Mouse (Mus musculus): ENCODE results near the gene Dixdc1. TPM values are rescaled to one million over a fixed set of nuclear protein-coding genes. Genes with fewer than 3 reads are reported as not detected.
"Not testable (repeated sequence)": the region's sequence is repeated elsewhere in the genome, so short reads cannot be mapped to it uniquely, and the experiment has no call there.

The Dixdc1 gene
- polyA plus RNA-seq, 1 experiment from 2014 or later: 17.2 TPM

DNA sequence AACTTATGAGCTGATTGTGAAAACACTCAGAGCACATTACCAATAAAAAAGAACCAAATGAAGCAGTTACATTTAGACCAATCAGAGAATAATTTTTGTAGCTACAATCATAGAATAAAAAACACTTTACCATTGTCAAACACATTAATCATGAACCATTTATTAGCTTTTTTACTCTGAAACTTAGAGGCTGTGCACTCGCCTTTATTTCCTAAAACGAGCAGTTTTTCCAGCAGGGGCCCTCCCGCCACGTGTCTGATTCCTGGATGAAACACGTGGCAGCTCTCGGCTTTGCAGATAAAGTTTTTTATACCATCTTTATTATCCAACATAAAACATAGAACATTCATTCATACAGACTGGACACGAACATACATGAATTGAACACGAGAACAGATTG lies 108.4 kb downstream of the Dixdc1 start:
- H3K4me3 ChIP-seq (replicated peaks); H3K27me3 ChIP-seq; ATAC-seq (ENCODE audit: insufficient number of reproducible peaks, low FRiP score, low TSS enrichment, low read depth); H3K4me1 ChIP-seq; H3K4me2 ChIP-seq (replicated peaks); H3K9ac ChIP-seq; H3K27ac ChIP-seq (replicated peaks); H3K9me3 ChIP-seq (replicated peaks): not testable (repeated sequence)
- WGBS: 87% methylated on average over 6 of the region's 8 CpGs
- H3K36me3 ChIP-seq: peaks cover 28% of the 10 kb centered on the region

DNA sequence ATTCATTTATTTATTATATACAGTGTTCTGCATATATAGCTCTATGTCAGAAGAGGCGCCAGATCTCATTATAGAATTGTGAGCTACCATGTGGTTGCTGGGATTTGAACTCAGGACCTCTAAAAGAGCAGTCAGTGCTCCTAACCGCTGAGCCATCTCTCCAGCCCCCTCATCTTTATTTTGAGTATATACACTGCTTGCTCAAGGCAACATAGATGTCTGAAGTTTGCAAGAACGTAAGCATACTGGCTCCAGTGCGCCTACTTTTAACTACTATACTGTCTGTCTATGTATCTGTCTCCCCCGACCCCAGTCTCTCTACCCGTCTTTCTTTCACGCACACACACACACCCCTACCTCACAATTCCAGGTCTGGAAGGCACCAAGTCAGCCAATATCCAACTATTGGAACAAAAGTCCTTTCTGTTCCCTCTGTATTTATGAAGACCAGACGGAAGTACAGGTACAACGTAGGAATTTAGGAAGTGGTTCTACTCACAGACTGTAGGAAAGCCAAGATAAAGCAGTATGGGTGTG lies 121.5 kb downstream of the Dixdc1 start:
- ATAC-seq (ENCODE audit: insufficient number of reproducible peaks, low FRiP score, low TSS enrichment, low read depth): no peak
- WGBS: 59% methylated on average over 9 of the region's 9 CpGs
- Histone ChIP-seq H3K4me3 (replicated peaks) (peak overlapping the region; percentile 79), H3K36me3 (peaks cover 18% of the 10 kb centered on the region), H3K4me1 (peaks cover 11% of the 10 kb centered on the region), H3K27ac (replicated peaks) (no peak overlapping the region), H3K27me3 (no peaks in the 10 kb centered on the region), H3K9ac (no peak overlapping the region), H3K9me3 (replicated peaks) (no peaks in the 10 kb centered on the region), H3K4me2 (replicated peaks) (peak overlapping the region; percentile 59)

DNA sequence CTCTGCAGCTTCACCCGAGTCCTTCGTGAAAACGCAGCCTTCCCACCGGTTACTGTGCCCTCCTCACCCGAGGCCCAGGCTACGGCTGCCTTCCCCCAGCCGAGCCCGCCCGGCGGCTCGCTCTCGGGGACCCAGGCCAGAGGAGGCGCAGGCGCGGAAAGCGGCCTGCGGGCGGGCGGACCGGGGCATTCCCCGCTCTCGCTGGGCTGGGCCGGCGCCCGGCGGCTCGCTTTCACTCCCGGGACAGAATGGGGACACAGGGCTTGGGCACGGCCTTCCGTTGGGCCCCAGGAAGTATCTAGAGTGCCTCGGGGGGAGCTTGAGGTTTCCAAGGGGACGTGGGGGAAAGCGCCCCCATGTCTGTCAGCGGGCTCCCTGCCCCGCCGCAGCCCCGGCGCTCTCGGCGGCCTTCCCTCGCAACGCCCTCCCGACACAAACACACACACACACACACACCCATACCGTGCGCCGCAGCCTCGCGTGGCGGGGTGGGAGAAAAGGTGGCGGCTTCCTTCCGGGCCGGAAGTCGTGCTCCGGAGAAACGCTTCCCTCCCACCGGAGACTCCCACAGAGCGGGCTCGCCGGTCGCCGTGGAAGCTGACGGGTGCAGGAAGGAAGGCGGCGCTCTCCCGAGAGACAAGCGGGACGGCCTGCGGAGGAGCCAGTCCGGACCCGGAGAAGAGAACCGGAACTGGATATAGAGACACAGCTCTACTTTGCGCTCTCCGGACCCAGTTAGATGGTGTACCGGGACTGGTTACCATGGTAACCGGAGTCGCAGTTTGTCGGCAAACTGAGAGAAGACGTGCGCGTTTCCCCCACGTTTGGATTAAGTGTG lies 122.3 kb downstream of the Dixdc1 start, which contains the start of the genes Pih1d2 and Nkapd1:
Pih1d2 (plus strand) TSS at position 556 of the 838 bp plus-strand sequence.
Nkapd1 (minus strand) TSS at position 699 of the 838 bp plus-strand sequence.
- H3K4me3 ChIP-seq (replicated peaks): peak within 1 kb of the TSS; percentile 79
- no peaks in the 10 kb centered on the region for H3K9me3 ChIP-seq (replicated peaks)
- no peaks in the 10 kb centered on the region for H3K27me3 ChIP-seq
- peaks cover 11% of the 10 kb centered on the region for H3K4me1 ChIP-seq
- under 1% methylated on average over 80 of the region's 81 CpGs for WGBS
- peak within 1 kb of the TSS; percentile 97 for H3K27ac ChIP-seq (replicated peaks)
- peak; percentile 93 for ATAC-seq (ENCODE audit: insufficient number of reproducible peaks, low FRiP score, low TSS enrichment, low read depth)
- H3K9ac ChIP-seq: peak within 1 kb of the TSS; percentile 96
- H3K4me2 ChIP-seq (replicated peaks): peak within 1 kb of the TSS; percentile 59
- H3K36me3 ChIP-seq: peaks cover 27% of the 10 kb centered on the region

DNA sequence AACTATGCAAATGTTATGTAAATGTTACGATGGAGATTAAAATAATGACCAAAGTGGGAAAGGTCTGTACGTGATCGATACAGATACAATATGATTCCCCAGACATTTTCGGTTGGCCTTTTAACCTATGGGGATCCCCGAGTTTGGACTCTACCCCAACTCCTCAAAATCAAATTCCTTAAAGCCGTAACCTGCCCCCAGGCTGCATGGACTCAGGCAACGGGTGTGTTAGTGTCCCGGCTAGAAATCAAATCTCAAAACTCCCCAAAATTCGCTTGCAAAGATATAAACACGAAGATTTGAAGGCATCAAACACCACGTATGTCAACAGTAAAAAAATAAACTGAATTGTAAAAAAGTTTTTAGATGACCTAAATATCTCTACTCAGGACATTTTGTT lies 123.2 kb downstream of the Dixdc1 start:
- peak overlapping the region; percentile 59 for H3K4me2 ChIP-seq (replicated peaks)
- peaks cover 34% of the 10 kb centered on the region for H3K36me3 ChIP-seq
- WGBS: 31% methylated on average over 11 of the region's 11 CpGs
- H3K27me3 ChIP-seq: no peaks in the 10 kb centered on the region
- peaks cover 11% of the 10 kb centered on the region for H3K4me1 ChIP-seq
- no peak for ATAC-seq (ENCODE audit: insufficient number of reproducible peaks, low FRiP score, low TSS enrichment, low read depth)
- H3K9me3 ChIP-seq (replicated peaks): no peaks in the 10 kb centered on the region
- peak overlapping the region; percentile 79 for H3K4me3 ChIP-seq (replicated peaks)
- H3K27ac ChIP-seq (replicated peaks): peak overlapping the region; percentile 97; the same call in 1 of the 2 replicates
- H3K9ac ChIP-seq: peak overlapping the region; percentile 96

Other genes with a start within 250 kb of the Dixdc1 start
- gene Plet1, start 245.0 kb downstream of the Dixdc1 start, polyA plus RNA-seq (2015; fragmentation: Nextera tagmentation; extraction: Ambion mirVana): 11.7 and 15.6 TPM in 2 replicates
- gene Pts, start 210.8 kb downstream of the Dixdc1 start, polyA plus RNA-seq (2015; fragmentation: Nextera tagmentation; extraction: Ambion mirVana): 68.0 and 75.7 TPM in 2 replicates
- 6.5 and 7.9 TPM in 2 replicates for gene Il18, start 184.7 kb downstream of the Dixdc1 start, polyA plus RNA-seq (2015; fragmentation: Nextera tagmentation; extraction: Ambion mirVana)
- 0.08 and 0.52 TPM in 2 replicates for gene Bco2, start 184.3 kb downstream of the Dixdc1 start, polyA plus RNA-seq (2015; fragmentation: Nextera tagmentation; extraction: Ambion mirVana)
- gene Tex12, start 178.2 kb downstream of the Dixdc1 start, polyA plus RNA-seq (2015; fragmentation: Nextera tagmentation; extraction: Ambion mirVana): not detected in 2 replicates
- gene Sdhd, start 135.7 kb downstream of the Dixdc1 start, polyA plus RNA-seq (2015; fragmentation: Nextera tagmentation; extraction: Ambion mirVana): 249 TPM in 2 replicates
- gene Timm8b, start 135.6 kb downstream of the Dixdc1 start, polyA plus RNA-seq (2015; fragmentation: Nextera tagmentation; extraction: Ambion mirVana): 208 and 217 TPM in 2 replicates
- gene Pih1d2, start 122.2 kb downstream of the Dixdc1 start, polyA plus RNA-seq (2015; fragmentation: Nextera tagmentation; extraction: Ambion mirVana): 8.8 and 12.8 TPM in 2 replicates
- gene Nkapd1, start 122.1 kb downstream of the Dixdc1 start, polyA plus RNA-seq (2015; fragmentation: Nextera tagmentation; extraction: Ambion mirVana): 23.1 and 25.2 TPM in 2 replicates
- gene Dlat, start 79.7 kb downstream of the Dixdc1 start, polyA plus RNA-seq (2015; fragmentation: Nextera tagmentation; extraction: Ambion mirVana): 50.1 and 51.3 TPM in 2 replicates
- 9.5 TPM in 2 replicates for gene 2310030G06Rik, start 7.0 kb upstream of the Dixdc1 start, polyA plus RNA-seq (2015; fragmentation: Nextera tagmentation; extraction: Ambion mirVana)
- gene Cryab, start 11.8 kb upstream of the Dixdc1 start, polyA plus RNA-seq (2015; fragmentation: Nextera tagmentation; extraction: Ambion mirVana): 139 and 178 TPM in 2 replicates
- 61.2 and 79.5 TPM in 2 replicates for gene Hspb2, start 12.8 kb upstream of the Dixdc1 start, polyA plus RNA-seq (2015; fragmentation: Nextera tagmentation; extraction: Ambion mirVana)
- gene Fdxacb1, start 28.7 kb upstream of the Dixdc1 start, polyA plus RNA-seq (2015; fragmentation: Nextera tagmentation; extraction: Ambion mirVana): 10.8 and 11.3 TPM in 2 replicates
- gene Alg9, start 35.5 kb upstream of the Dixdc1 start, polyA plus RNA-seq (2015; fragmentation: Nextera tagmentation; extraction: Ambion mirVana): 33.9 and 35.2 TPM in 2 replicates
- gene 1110032A03Rik, start 36.0 kb upstream of the Dixdc1 start, polyA plus RNA-seq (2015; fragmentation: Nextera tagmentation; extraction: Ambion mirVana): 39.9 and 51.9 TPM in 2 replicates
- gene Ppp2r1b, start 105.8 kb upstream of the Dixdc1 start, polyA plus RNA-seq (2015; fragmentation: Nextera tagmentation; extraction: Ambion mirVana): 54.3 and 58.9 TPM in 2 replicates